Mouse (Mus musculus): ENCODE data around the gene Rubcn.

- no peak for TF ChIP-seq CTCF (IDR thresholded peaks at IDR 0.05; ENCODE audit: control insufficient read depth, insufficient read depth, insufficient read length)
- TF ChIP-seq MYOD1 (IDR thresholded peaks at IDR 0.05; ENCODE audit: control insufficient read depth, insufficient read length, low read depth), result no peak
- no peak for TF ChIP-seq MAX (IDR thresholded peaks at IDR 0.05)
- no peak for TF ChIP-seq CEBPB (IDR thresholded peaks at IDR 0.05; ENCODE audit: low read depth)
- no peak for TF ChIP-seq FOSL1 (IDR thresholded peaks at IDR 0.05; ENCODE audit: insufficient read depth, low read length, poor library complexity, severe bottlenecking)
- TF ChIP-seq USF1 (IDR thresholded peaks at IDR 0.05; ENCODE audit: low read depth), result no peak
Observed at GRCm38 (mm10) chr16:32913937-32914881, 36.6 kb upstream of the Rubcn start, which contains the start of gene Lrch3.
